Mouse (Mus musculus) T-helper 1 cell (primary cell): ENCODE data around the gene Fancl.

Experiments used
- in situ Hi-C: fragments of 300-600 bp; cut with MboI, MseI; formaldehyde crosslinking; loops from one replicate; pipeline ENCODE4 v1.15.1; 2025; ENCODE audit warnings: high pct_unique_total_duplicates

The Fancl gene

DNA sequence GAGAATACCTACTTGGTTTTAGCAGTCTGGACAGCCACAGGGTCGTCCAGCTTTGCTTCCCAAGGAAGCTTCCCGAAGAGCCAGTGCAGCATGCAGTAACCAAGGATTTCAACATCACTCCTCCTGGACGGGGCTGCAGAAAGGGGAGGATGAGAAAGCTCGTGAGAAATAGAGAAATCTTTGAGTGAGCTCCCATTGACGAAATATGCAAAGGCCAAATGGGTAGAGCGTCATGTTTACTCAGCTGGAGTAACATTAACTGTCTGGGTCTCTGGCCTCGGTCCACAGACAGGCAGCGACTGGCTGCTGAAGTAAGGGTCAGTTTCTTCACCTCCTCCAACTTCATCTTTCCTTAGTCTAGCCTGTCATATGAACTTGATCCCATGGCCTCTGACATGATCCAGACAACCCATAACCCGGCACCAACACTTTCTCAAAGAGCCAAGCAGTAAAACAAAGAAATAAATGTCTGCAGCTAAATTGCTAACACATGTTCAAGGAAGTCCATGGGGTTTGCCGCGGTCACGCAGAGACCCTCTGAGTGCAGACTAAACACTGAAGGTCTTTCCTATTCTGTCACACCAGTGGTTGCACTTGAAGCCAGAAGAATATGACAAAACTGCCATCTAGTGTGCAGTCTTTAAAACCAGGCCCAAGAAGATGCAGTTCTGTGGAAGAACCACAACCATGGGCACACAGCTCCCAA lies 104.0 kb downstream of the Fancl start:
- in situ Hi-C loops, result no loop called here

DNA sequence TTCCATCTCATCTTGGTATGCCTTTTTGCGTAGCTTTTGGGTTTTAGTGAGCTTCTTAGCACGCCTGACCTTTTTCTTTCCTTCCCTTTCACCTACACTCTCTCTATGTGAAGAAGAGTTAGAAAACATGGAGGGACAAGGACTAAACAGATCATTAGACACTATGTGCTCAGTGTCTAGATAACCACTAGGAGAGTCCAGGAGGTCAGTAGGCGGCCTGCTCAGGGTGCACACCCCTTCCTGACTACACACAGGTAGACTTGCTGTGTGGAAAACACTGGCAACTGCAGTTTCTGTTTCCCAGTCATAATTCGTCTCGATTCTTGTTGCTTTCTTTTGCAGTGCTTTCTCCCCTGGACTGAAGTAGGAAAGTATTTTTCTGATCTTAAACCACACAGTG lies 110.0 kb downstream of the Fancl start:
- in situ Hi-C loops, result no loop called here

DNA sequence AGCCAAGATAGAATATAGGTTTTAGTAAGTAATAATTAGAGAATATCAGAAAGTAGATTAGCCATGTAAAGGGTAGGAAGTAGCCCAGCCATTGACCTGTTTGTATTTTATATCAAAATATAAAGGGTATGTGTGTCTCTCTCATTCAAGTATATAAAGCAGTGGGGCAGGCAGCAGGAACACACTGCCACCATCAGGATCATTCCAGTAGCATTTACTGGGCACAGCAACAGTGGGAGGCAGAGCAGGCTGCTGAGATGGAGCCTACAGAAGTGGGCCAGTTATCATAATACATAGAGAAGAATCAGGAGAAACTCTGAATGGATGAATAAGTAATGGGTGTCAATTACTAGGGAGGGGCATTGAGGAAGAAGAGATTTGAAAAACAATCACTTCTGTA lies 127.7 kb downstream of the Fancl start:
- in situ Hi-C loops, result loop anchor here (25.0 kb wide), 1 partner anchor 449 kb away; no protein-coding TSS in a partner anchor

DNA sequence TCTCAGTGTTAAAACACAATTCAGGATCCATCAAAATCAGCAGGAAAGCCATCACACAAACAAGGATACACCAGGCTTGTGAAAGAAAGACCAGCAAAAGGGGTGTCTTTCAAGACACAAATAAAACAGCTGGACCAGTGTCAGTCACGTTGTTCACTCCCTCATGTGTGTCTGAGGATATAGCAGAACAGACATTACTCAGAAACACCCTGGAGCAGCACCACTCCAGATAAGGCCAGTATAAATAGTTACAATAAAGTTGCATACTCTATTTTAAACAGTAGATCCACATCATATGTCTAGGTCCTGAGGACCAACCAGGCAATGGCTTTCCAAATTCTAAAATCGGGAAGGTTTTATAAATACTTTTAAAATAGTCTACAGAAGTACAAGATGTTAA lies 130.2 kb downstream of the Fancl start:
- in situ Hi-C loops, result loop anchor here (25.0 kb wide), 1 partner anchor 446 kb away; no protein-coding TSS in a partner anchor

DNA sequence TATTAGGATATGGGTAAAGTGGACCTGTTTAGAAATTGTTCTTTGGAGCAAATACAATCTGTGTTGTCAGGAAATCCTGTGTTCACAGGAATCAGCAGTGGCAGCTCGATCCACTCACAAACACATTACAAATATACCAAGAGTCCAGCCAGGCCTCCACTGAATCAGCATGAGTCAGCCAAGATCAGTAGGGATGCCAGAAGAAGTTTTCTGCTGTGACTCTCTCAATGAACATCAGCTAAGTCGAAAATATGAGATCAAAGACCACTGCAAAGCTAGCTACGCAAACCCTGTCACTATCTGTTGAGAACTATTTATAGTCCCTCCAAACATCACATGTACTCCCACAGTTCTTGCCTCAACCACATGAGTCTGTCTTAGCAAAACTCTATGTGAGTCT lies 133.1 kb downstream of the Fancl start:
- in situ Hi-C loops, result loop anchor here (25.0 kb wide), 1 partner anchor 443 kb away; no protein-coding TSS in a partner anchor
